Mouse (Mus musculus) lung, adult 2 months (tissue): Measurements from ENCODE around the gene Iqce.

Experiments
- CTCF ChIP-seq: fragments of 200-500 bp; IDR thresholded peaks from 2 replicates; pipeline ENCODE4 v1.5.1; 2011; ENCODE audit warnings: mild to moderate bottlenecking, low read length, control low read depth; ENCODE audit not compliant: insufficient read depth
- POLR2A ChIP-seq: fragments of 200-500 bp; IDR thresholded peaks from 2 replicates; pipeline ENCODE4 v1.6.1; 2011; ENCODE audit warnings: low read depth, mild to moderate bottlenecking, control low read depth, low read length, borderline replicate concordance; ENCODE audit errors: extremely low read depth

GRCm38 (mm10) chr5:140736166-140736565 lies 34.0 kb upstream of the Iqce start:
- no peak for TF ChIP-seq POLR2A
- TF ChIP-seq CTCF = no peak
